Mouse (Mus musculus): ENCODE data around the gene Gstt2. TPM values are rescaled to one million over a fixed set of nuclear protein-coding genes. Genes with fewer than 3 reads are reported as not detected.

Gstt2 gene
- total RNA-seq, 1 experiment = 17.8 TPM

- H3K9ac ChIP-seq (ENCODE audit: insufficient read depth, low read depth, low read length, poor library complexity, severe bottlenecking) = no peak overlapping the region
- H3K4me3 ChIP-seq (ENCODE audit: insufficient read depth in 1 of 2, low read depth in 1 of 2, low read length in 2 of 2, poor library complexity in 1 of 2, severe bottlenecking in 1 of 2) = no peak overlapping the region
- DNase-seq (ENCODE audit: low read depth, low spot score) = no peak
- H3K4me1 ChIP-seq (ENCODE audit: control insufficient read depth in 2 of 2, insufficient read depth in 2 of 2, low read length in 2 of 2, poor library complexity in 1 of 2) = peaks cover 0 to 11% of the 10 kb centered on the region in 2 experiments; a peak in 2 of 4 replicates
- no peak overlapping the region for H3K27ac ChIP-seq (ENCODE audit: insufficient read depth, low read depth, low read length, poor library complexity, severe bottlenecking)
- H3K9me3 ChIP-seq (ENCODE audit: control insufficient read depth, insufficient read depth, low read depth, low read length) = no peaks in the 10 kb centered on the region
- in situ Hi-C loops (cut with MboI; ENCODE audit: low sequenced_read_pairs in 2 of 2, unreplicated experiment in 2 of 2) = no loop called here
- peaks cover 3% of the 10 kb centered on the region; the same call in 1 of the 2 replicates for H3K36me3 ChIP-seq (ENCODE audit: control insufficient read depth, insufficient read depth, low read length, poor library complexity, severe bottlenecking)
- TF ChIP-seq ZC3H11A (IDR thresholded peaks at IDR 0.05; ENCODE audit: borderline replicate concordance, low read depth, low read length) (no peak), MAFK (IDR thresholded peaks at IDR 0.05; ENCODE audit: insufficient read depth, low read depth, low read length) (no peak), ZNF384 (IDR thresholded peaks at IDR 0.05; ENCODE audit: low read depth, low read length) (no peak), HCFC1 (IDR thresholded peaks at IDR 0.05; ENCODE audit: borderline replicate concordance, insufficient read depth, low read length) (no peak), CHD2 (IDR thresholded peaks at IDR 0.05; ENCODE audit: low read depth, low read length) (no peak)
These were observed 7.5 kb downstream of the Gstt2 start for GRCm38 (mm10) chr10:75829529-75830274.

GRCm38 (mm10) chr10:75828500-75828931 lies 8.7 kb downstream of the Gstt2 start:
- H3K36me3 ChIP-seq (ENCODE audit: control insufficient read depth, insufficient read depth, low read length, poor library complexity, severe bottlenecking) = peaks cover 3% of the 10 kb centered on the region; the same call in 1 of the 2 replicates
- in situ Hi-C loops (cut with MboI; ENCODE audit: low sequenced_read_pairs in 2 of 2, unreplicated experiment in 2 of 2) = no loop called here
- no peak overlapping the region for H3K4me3 ChIP-seq (ENCODE audit: insufficient read depth in 1 of 2, low read depth in 1 of 2, low read length in 2 of 2, poor library complexity in 1 of 2, severe bottlenecking in 1 of 2)
- H3K9ac ChIP-seq (ENCODE audit: insufficient read depth, low read depth, low read length, poor library complexity, severe bottlenecking) = no peak overlapping the region
- no peaks in the 10 kb centered on the region for H3K9me3 ChIP-seq (ENCODE audit: control insufficient read depth, insufficient read depth, low read depth, low read length)
- DNase-seq (ENCODE audit: low read depth, low spot score) = no peak
- peaks cover 0 to 9% of the 10 kb centered on the region in 2 experiments; a peak in 2 of 4 replicates for H3K4me1 ChIP-seq (ENCODE audit: control insufficient read depth in 2 of 2, insufficient read depth in 2 of 2, low read length in 2 of 2, poor library complexity in 1 of 2)
- TF ChIP-seq MAFK (IDR thresholded peaks at IDR 0.05; ENCODE audit: insufficient read depth, low read depth, low read length) (no peak), CHD2 (IDR thresholded peaks at IDR 0.05; ENCODE audit: low read depth, low read length) (no peak), HCFC1 (IDR thresholded peaks at IDR 0.05; ENCODE audit: borderline replicate concordance, insufficient read depth, low read length) (no peak), ZC3H11A (IDR thresholded peaks at IDR 0.05; ENCODE audit: borderline replicate concordance, low read depth, low read length) (no peak), ZNF384 (IDR thresholded peaks at IDR 0.05; ENCODE audit: low read depth, low read length) (no peak)
- no peak overlapping the region for H3K27ac ChIP-seq (ENCODE audit: insufficient read depth, low read depth, low read length, poor library complexity, severe bottlenecking)

- DNase-seq (ENCODE audit: low read depth, low spot score) = no peak
- no peak overlapping the region for H3K27ac ChIP-seq (ENCODE audit: insufficient read depth, low read depth, low read length, poor library complexity, severe bottlenecking)
- H3K9ac ChIP-seq (ENCODE audit: insufficient read depth, low read depth, low read length, poor library complexity, severe bottlenecking) = no peak overlapping the region
- H3K36me3 ChIP-seq (ENCODE audit: control insufficient read depth, insufficient read depth, low read length, poor library complexity, severe bottlenecking) = peaks cover 3% of the 10 kb centered on the region; the same call in 1 of the 2 replicates
- H3K4me1 ChIP-seq (ENCODE audit: control insufficient read depth in 2 of 2, insufficient read depth in 2 of 2, low read length in 2 of 2, poor library complexity in 1 of 2) = peaks cover 0 to 7% of the 10 kb centered on the region in 2 experiments; a peak in 1 of 4 replicates
- TF ChIP-seq MAFK (IDR thresholded peaks at IDR 0.05; ENCODE audit: insufficient read depth, low read depth, low read length) = no peak
- no peak for TF ChIP-seq ZNF384 (IDR thresholded peaks at IDR 0.05; ENCODE audit: low read depth, low read length)
- no peak for TF ChIP-seq ZC3H11A (IDR thresholded peaks at IDR 0.05; ENCODE audit: borderline replicate concordance, low read depth, low read length)
- no peak for TF ChIP-seq CHD2 (IDR thresholded peaks at IDR 0.05; ENCODE audit: low read depth, low read length)
- TF ChIP-seq HCFC1 (IDR thresholded peaks at IDR 0.05; ENCODE audit: borderline replicate concordance, insufficient read depth, low read length) = no peak
- in situ Hi-C loops (cut with MboI; ENCODE audit: low sequenced_read_pairs in 2 of 2, unreplicated experiment in 2 of 2) = no loop called here
- H3K9me3 ChIP-seq (ENCODE audit: control insufficient read depth, insufficient read depth, low read depth, low read length) = no peaks in the 10 kb centered on the region
- no peak overlapping the region for H3K4me3 ChIP-seq (ENCODE audit: insufficient read depth in 1 of 2, low read depth in 1 of 2, low read length in 2 of 2, poor library complexity in 1 of 2, severe bottlenecking in 1 of 2)
These were observed 9.4 kb downstream of the Gstt2 start for GRCm38 (mm10) chr10:75827668-75828360.

- Histone ChIP-seq H3K4me1 (ENCODE audit: control insufficient read depth in 2 of 2, insufficient read depth in 2 of 2, low read length in 2 of 2, poor library complexity in 1 of 2) (peaks cover 0 to 2% of the 10 kb centered on the region in 2 experiments; a peak in 1 of 4 replicates), H3K9me3 (ENCODE audit: control insufficient read depth, insufficient read depth, low read depth, low read length) (no peaks in the 10 kb centered on the region), H3K4me3 (ENCODE audit: insufficient read depth in 1 of 2, low read depth in 1 of 2, low read length in 2 of 2, poor library complexity in 1 of 2, severe bottlenecking in 1 of 2) (no peak overlapping the region), H3K9ac (ENCODE audit: insufficient read depth, low read depth, low read length, poor library complexity, severe bottlenecking) (no peak overlapping the region), H3K27ac (ENCODE audit: insufficient read depth, low read depth, low read length, poor library complexity, severe bottlenecking) (no peak overlapping the region), H3K36me3 (ENCODE audit: control insufficient read depth, insufficient read depth, low read length, poor library complexity, severe bottlenecking) (no peaks in the 10 kb centered on the region)
- no peak for DNase-seq (ENCODE audit: low read depth, low spot score)
- in situ Hi-C loops (cut with MboI; ENCODE audit: low sequenced_read_pairs in 2 of 2, unreplicated experiment in 2 of 2) = no loop called here
- no peak for TF ChIP-seq HCFC1 (IDR thresholded peaks at IDR 0.05; ENCODE audit: borderline replicate concordance, insufficient read depth, low read length)
- TF ChIP-seq CHD2 (IDR thresholded peaks at IDR 0.05; ENCODE audit: low read depth, low read length) = no peak
- no peak for TF ChIP-seq ZC3H11A (IDR thresholded peaks at IDR 0.05; ENCODE audit: borderline replicate concordance, low read depth, low read length)
- no peak for TF ChIP-seq MAFK (IDR thresholded peaks at IDR 0.05; ENCODE audit: insufficient read depth, low read depth, low read length)
- no peak for TF ChIP-seq ZNF384 (IDR thresholded peaks at IDR 0.05; ENCODE audit: low read depth, low read length)
These were observed 12.7 kb downstream of the Gstt2 start for GRCm38 (mm10) chr10:75824530-75824929.

Data from ES-E14 (cell line).